Mouse (Mus musculus) ES-E14 (cell line): Measurements from ENCODE around the gene Vhl.

ENCODE experiments used
- CHD2 ChIP-seq: IDR thresholded peaks from 2 replicates; pipeline ENCODE4 v1.6.1; 2014; ENCODE audit warnings: mild to moderate bottlenecking, low read depth, low read length, inconsistent platforms
- HCFC1 ChIP-seq: IDR thresholded peaks from 2 replicates; pipeline ENCODE4 v1.6.1; 2012; ENCODE audit warnings: low read length, inconsistent platforms, borderline replicate concordance; ENCODE audit not compliant: insufficient read depth
- MAFK ChIP-seq: IDR thresholded peaks from 2 replicates; pipeline ENCODE4 v1.6.1; 2014; ENCODE audit warnings: mild to moderate bottlenecking, low read depth, low read length, inconsistent platforms; ENCODE audit not compliant: insufficient read depth
- ZC3H11A ChIP-seq: IDR thresholded peaks from 2 replicates; pipeline ENCODE4 v1.6.1; 2012; ENCODE audit warnings: low read depth, mild to moderate bottlenecking, inconsistent platforms, low read length, borderline replicate concordance

- TF ChIP-seq ZC3H11A (no peak), MAFK (no peak), HCFC1 (no peak), CHD2 (no peak)
Measured at GRCm38 (mm10) chr6:113668287-113669154, 44.8 kb downstream of the Vhl start.
